Mouse (Mus musculus) layer of hippocampus, adult 9-10 months (tissue): ENCODE measurements around the gene Rpusd4.
A peak's percentile ranks its signal among the peaks of the same experiment; 100 is the strongest.

Experiments used
- DNase-seq: peaks from one replicate; pipeline ENCODE4 v3.0.0; 2022; ENCODE audit warnings: low spot score

Rpusd4 gene

DNA sequence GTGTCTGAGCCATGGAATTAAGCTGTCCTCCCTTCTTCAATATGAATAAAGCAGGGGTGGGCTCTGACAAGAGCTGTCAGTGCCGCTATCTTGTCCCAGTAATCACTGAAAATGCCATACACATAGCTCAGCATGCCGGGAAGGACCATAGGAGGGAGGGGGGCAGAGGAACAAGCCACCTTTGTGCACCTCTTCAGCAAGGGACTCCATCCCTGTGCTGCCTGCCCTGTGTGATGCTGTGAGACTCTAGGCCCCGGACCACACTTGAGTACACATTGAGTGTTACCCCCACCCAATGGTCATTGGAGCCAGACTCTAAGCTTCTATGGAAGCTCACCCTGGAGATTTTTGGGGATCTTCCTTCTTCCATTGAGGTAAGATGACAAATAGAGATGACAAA, 18.7 kb downstream of the Rpusd4 start:
- DNase-seq: no peak

DNA sequence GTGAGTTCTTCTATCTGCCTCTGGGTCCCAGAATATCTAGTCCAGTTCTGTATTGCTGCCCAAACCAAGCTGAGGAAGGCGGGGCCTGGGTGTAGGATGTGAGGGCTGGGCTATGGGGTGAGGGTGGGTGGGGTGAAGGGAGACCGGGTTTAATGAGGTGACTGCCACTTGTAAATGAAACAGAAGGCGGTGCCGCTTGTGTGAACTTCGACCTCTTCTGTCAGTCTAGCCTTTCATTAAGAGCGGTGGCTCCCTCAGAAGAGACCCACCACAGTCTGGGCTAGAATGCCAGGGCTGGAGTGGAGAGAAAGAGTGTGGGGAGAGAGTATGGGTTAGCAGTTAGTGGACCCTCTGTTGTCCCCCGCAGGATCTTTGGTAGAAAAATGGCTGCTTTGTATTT, 22.3 kb downstream of the Rpusd4 start:
- DNase-seq: no peak

DNA sequence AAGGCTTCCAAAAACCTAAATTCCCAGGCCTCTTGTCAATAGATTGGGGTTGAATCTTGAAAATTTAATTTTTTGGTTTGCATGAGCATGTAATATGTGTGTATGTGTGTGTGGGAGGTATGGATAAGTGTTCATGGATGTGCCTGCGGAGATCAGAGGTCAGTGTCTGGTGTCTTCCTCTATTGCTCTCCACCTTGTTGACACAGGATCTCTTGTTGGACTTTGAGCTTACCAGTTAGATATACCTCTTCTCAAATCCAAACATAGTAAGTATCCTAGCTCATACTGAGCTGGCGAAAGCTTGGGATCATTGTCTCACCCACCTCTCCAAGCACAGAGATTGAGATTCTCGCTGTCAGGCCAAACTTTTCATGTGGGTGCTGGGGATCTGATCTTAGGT, 22.8 kb downstream of the Rpusd4 start:
- no peak for DNase-seq

GRCm38 (mm10) chr9:35290916-35291315, 23.3 kb downstream of the Rpusd4 start:
- no peak for DNase-seq

GRCm38 (mm10) chr9:35293465-35293864, 25.8 kb downstream of the Rpusd4 start:
- no peak for DNase-seq

DNA sequence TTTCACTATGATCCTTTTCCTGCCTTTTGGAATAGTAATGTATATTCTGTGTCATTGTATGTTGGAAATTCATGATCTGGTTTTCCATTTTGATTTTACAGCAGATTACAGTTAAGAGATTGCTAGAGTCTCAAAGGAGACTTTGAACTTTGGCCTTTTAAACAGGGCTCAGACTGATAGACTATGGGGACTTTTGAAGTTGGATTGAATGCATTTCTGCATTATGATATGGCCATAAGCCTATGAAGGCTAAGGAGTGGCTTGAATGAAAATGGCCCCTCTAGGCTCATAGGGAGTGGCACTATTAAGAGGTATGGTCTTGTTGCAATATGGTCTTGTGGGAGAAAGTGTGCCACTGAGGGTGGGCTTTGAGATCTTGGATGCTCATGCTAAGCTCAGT, 30.1 kb downstream of the Rpusd4 start:
- no peak for DNase-seq

DNA sequence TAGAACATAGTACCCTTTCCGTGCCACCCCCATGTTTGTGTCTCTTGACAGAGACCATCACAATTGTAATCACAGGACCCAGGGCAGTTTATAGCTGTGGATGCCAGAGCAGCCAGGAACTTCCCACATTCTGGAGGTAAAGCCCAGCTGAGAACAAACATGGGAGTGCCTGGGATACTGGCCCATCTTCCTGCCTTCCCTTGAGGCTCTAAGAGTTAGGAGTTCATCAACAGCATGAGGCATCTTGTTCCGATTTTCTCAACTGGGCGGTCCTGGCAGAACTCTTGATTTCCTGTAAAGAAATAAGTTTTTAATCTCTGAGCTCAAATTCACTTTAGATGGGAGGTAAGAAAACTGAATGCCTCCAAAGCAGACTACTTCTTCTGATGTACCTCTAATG, 34.5 kb downstream of the Rpusd4 start:
- DNase-seq: no peak

DNA sequence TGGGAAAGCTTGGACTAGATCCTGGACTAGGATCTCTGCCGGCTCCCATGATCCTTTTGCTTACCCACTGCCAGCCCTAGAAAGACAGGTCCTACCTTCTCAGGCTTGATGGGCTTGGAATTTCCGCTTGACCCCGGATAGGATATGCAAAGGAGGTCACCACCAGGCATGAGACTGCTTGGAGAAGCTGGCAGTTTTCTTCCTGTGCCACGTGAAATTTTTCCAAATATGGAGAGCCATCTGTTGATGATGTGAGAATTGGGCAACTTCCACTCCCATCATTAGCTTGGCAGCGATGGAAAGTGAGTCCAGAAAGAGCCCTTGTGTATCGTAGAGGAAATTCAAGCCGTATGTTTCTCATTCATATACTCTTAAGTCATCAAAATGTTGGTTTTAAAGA, 39.8 kb downstream of the Rpusd4 start:
- DNase-seq: peak; percentile 41

DNA sequence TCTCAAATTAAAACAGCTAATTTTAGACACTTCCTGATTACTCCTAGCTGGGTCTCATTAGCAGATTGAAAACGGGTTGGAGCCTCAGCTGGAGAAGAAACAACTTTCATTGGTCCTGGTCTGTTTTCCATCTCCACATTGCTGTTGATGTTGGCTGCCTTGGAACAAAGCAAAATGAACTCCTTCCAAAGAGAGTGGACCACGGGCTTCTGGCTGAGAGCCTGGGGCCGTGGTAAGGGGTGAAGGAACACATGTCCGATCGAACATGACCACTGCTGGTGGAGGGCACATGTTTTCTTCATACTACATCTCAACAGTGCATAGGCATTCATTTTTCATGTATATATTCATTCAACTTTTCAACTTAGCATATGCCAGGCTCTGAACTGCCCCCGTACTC, 42.7 kb downstream of the Rpusd4 start:
- no peak for DNase-seq

- no peak for DNase-seq
Observed at GRCm38 (mm10) chr9:35312516-35312915, 44.9 kb downstream of the Rpusd4 start.

DNA sequence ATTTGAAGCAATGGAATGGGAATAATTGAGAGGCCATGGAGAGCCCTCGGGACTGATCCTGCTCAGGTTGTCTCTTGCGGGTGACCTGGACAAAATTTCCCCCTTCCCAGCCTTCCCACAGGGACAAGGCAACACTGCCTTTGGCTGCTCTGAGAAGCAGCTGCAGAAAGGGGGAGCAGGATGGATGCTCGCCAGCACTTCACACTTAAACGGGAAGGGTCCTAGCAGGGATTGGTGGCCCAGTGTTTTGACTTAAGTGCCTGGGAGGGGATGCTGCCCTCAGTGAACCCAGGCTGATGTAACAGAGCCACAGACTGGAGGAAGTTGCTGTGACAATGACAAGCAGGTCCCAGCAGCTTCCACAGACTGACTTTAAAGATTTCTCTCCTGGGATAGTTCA, 45.9 kb downstream of the Rpusd4 start:
- DNase-seq: no peak

DNA sequence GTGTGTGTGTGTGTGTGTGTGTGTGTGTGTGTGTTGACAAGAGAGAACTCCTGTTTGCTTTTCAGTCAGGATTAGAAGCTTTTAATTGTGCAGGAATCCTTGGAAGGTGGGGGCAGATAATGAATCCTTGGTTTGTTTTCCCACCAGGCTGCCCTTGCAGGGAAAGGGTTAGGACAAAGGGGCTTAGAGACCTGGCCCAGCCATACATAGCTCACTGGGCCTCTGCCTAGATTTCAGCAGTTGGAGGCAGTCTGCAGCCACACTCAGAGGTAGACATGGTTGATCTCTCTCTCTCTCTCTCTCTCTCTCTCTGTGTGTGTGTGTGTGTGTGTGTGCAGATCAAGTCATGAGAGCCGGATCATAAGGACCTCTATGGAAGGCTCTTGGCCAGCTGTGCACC, 46.6 kb downstream of the Rpusd4 start:
- no peak for DNase-seq

- DNase-seq: no peak
Observed at GRCm38 (mm10) chr9:35316771-35317211, 49.1 kb downstream of the Rpusd4 start.

- DNase-seq: no peak
Observed at GRCm38 (mm10) chr9:35317233-35317980, 49.7 kb downstream of the Rpusd4 start.

GRCm38 (mm10) chr9:35318537-35319172, 51.0 kb downstream of the Rpusd4 start:
- DNase-seq: no peak

- no peak for DNase-seq
Observed at GRCm38 (mm10) chr9:35320288-35320687, 52.6 kb downstream of the Rpusd4 start.

GRCm38 (mm10) chr9:35323974-35324373, 56.3 kb downstream of the Rpusd4 start:
- no peak for DNase-seq

DNA sequence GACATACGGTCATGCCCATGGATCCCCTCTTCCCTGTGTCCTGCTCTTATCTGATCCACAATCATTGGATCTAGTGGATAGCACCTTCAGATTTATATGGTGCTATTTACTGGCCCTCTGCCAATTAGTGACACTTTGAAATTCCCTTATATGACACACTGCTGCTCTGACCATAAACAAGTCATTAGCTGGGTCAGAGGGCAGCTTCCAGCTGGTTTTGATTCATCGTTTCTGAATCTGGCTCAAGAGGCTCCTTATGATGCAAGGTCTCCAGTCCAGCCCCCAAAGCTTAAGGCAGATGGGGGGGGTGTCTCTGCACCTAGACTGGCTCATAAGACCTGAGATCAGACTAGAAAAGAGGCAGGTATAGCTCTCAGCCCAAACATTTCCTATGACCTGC, 56.9 kb downstream of the Rpusd4 start:
- no peak for DNase-seq

DNA sequence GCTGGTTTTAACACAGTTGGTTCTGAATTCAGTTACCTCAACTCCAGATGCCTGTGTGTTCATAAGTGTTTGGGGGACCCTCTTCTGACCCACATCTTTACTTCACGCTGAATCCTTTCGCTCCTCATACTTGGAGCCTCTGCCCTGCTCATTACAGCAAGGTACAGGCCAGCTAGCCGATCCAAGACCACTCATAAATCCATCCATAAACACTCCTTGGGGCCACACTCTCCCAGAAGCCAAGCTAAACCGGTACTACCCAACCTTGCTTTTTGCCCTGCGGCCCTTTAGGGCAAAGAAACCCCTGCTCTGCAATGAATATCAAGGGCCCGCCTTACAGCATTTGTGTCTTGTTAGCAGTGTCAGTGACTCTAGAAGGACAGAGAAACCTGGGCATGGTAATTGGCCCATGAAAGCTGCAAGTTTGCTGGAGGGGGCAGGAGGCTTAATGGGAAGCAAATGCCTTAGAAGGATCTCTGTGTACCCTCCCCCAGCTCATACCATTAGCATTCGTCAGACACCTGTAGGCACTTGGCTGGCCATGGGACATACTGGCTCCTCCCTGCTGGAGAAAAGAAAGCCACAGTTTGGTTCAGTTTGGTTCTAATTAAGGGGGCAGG, 59.1 kb downstream of the Rpusd4 start:
- no peak for DNase-seq
